Mouse (Mus musculus) stomach, postnatal 0 days (tissue): ENCODE measurements at regions not wholly inside any gene's neighbourhood (a gene's known extent, or its start where the extent isn't known, plus 50 kb on each side); places are given as distances from the start of the nearest gene placed in this dataset.

Source experiments
- ATAC-seq: fragments of 200-750 bp; cut with Nextera tagmentation; 2 replicates; pipeline ENCODE4 v1.8.0; 2017; ENCODE audit not compliant: low FRiP score, low TSS enrichment
- DNase-seq: peaks from one replicate; pipeline ENCODE4 v3.0.0-alpha.2; 2016; ENCODE audit warnings: low spot score
- H3K27ac ChIP-seq: fragments of 300-500 bp; sonication (generic); replicated peaks from 2 replicates; pipeline ENCODE4 v1.5.1; 2014; ENCODE audit warnings: mild to moderate bottlenecking, control low read depth
- H3K27me3 ChIP-seq: fragments of 300-500 bp; sonication (generic); 2 replicates; pipeline ENCODE4 v1.6.1; 2014; ENCODE audit warnings: low read length; ENCODE audit not compliant: control insufficient read depth, insufficient read depth
- H3K36me3 ChIP-seq: fragments of 300-500 bp; sonication (generic); 2 replicates; pipeline ENCODE4 v1.6.1; 2014; ENCODE audit warnings: low read length, mixed read lengths; ENCODE audit not compliant: control insufficient read depth, insufficient read depth
- H3K4me1 ChIP-seq: fragments of 300-500 bp; sonication (generic); replicated peaks from 2 replicates; pipeline ENCODE4 v1.6.1; 2014; ENCODE audit warnings: antibody characterized with exemption; ENCODE audit not compliant: control insufficient read depth, insufficient read depth
- H3K4me2 ChIP-seq: fragments of 300-500 bp; sonication (generic); replicated peaks from 2 replicates; pipeline ENCODE4 v1.6.1; 2014; ENCODE audit warnings: low read depth, mild to moderate bottlenecking, control low read depth, moderate library complexity
- H3K4me3 ChIP-seq: fragments of 300-500 bp; sonication (generic); 2 replicates; pipeline ENCODE4 v1.5.1; 2014; ENCODE audit warnings: low read depth, low read length, control low read depth
- H3K9ac ChIP-seq: fragments of 300-500 bp; sonication (generic); 2 replicates; pipeline ENCODE4 v1.6.1; 2014; ENCODE audit warnings: mild to moderate bottlenecking, low read length, control low read depth, mixed read lengths
- H3K9me3 ChIP-seq: fragments of 300-500 bp; sonication (generic); 2 replicates; pipeline ENCODE4 v1.6.1; 2016; ENCODE audit warnings: low read length; ENCODE audit not compliant: control insufficient read depth
- CTCF ChIP-seq: IDR thresholded peaks from 2 replicates; pipeline ENCODE4 v1.5.1; 2016; ENCODE audit warnings: antibody characterized with exemption, low read depth, mild to moderate bottlenecking, moderate library complexity
- EP300 ChIP-seq: optimal IDR thresholded peaks from 2 replicates; pipeline ENCODE3; 2016; ENCODE audit warnings: antibody characterized with exemption
- WGBS: fragments of 180-500 bp; shearing (Covaris S2); extraction: QIAGEN DNeasy Blood & Tissue Kit; methylation state at CpG from one replicate; pipeline ENCODE4 v1.1.7; 2014; 5-methylcytosine and 5-hydroxymethylcytosine counted together

DNA sequence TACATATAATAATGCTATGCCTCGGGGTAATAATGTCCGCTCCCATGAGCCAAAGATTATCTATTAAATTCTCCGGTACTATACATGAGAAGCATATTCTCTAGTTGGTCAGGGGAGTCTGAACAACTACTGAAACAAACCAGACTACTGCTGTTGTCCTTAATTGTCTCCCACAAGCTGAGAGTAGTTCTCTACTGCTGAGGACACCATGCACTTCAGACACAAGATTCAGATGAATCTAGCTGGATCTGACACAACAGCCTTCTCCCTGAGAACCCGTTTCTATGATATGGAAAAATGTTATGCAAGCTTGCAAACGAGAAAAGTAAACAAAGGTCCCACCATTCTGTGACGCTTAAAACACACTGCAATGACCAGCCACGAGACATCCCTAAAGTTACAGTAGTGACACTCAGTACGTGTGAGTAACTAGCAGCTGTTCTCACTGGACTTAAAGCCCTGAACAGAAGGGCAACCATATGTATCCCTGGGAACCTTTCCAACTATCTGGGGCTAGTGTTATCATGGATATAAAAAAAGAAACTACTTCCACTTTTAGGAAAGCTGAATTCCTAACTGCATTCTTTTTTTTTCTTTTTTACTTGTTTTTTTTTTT is 411.1 kb downstream of the Tfec start:
- H3K4me1 ChIP-seq: no peaks in the 10 kb centered on the region
- no peak for ATAC-seq
- no peak overlapping the region for H3K4me3 ChIP-seq
- WGBS: 43% methylated on average over 8 of the region's 8 CpGs
- no peaks in the 10 kb centered on the region for H3K27me3 ChIP-seq
- DNase-seq: no peak
- H3K36me3 ChIP-seq: no peaks in the 10 kb centered on the region
- H3K4me2 ChIP-seq: no peak overlapping the region
- TF ChIP-seq CTCF: no peak
- TF ChIP-seq EP300: no peak
- H3K9me3 ChIP-seq: no peaks in the 10 kb centered on the region
- H3K9ac ChIP-seq: no peak overlapping the region
- no peak overlapping the region for H3K27ac ChIP-seq

DNA sequence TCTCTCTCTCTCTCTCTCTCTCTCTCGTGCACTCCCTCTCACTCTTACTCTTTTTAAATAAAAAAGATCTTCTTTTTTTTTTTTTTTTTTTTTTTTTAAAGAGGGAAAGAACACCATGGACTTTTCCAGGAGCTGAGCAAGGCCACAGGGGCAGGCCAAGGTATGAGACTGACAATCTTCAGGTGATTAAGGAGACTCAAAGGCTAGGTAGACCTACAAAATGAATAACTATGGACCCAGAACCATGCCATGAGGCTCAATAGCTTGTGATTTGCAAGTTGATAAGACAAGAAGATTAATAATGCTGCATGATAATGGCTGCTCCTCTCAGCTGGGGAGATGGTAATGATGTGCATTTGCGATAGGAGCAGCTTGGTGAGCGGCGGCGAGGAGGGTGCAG is 414.9 kb downstream of the Tfec start:
- H3K9me3 ChIP-seq: no peaks in the 10 kb centered on the region
- H3K27ac ChIP-seq: no peak overlapping the region
- no peak overlapping the region for H3K9ac ChIP-seq
- H3K4me2 ChIP-seq: no peak overlapping the region
- H3K27me3 ChIP-seq: no peaks in the 10 kb centered on the region
- no peak overlapping the region for H3K4me3 ChIP-seq
- H3K36me3 ChIP-seq: no peaks in the 10 kb centered on the region
- H3K4me1 ChIP-seq: no peaks in the 10 kb centered on the region
- TF ChIP-seq CTCF: no peak
- no peak for TF ChIP-seq EP300
- WGBS: 84% methylated on average over 5 of the region's 5 CpGs
- ATAC-seq (no peak), DNase-seq (no peak)

DNA sequence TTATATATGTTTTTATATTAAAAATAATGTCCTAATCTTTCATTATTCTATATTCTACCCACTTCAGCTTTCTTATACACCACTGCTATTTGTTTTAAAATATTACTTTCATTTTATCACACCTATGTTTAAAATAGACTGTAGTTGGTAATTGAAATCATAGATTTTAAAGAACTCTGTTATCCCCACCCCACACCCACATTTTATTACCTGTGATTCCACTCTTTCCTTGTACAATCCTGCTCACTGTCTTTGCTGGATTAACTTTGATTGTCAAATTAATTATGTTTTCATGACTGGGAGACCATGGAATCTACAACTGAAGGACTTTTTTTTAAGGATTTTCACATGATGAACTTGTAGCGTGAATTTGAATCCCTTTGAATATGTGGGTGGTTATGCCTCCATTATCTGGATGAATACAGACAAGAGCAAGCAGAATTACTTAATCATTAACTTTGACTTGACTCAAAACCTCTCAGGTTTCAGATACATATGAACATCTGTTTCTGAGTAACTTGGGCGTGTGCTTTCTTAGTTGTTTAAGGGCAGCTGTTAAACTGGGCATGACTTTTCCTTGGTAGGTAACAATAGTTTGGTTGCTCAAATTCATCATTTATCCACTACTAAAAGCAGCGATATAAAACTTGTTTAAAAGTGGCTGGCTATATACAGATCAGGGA is 429.4 kb downstream of the Tfec start:
- Histone ChIP-seq H3K27ac (no peak overlapping the region), H3K9me3 (no peaks in the 10 kb centered on the region), H3K27me3 (no peaks in the 10 kb centered on the region), H3K4me2 (no peak overlapping the region), H3K4me3 (no peak overlapping the region), H3K4me1 (no peaks in the 10 kb centered on the region), H3K9ac (no peak overlapping the region), H3K36me3 (no peaks in the 10 kb centered on the region)
- ATAC-seq (no peak), DNase-seq (no peak)
- TF ChIP-seq EP300 (no peak), CTCF (no peak)
- WGBS: 54% methylated on average over 3 of the region's 3 CpGs

DNA sequence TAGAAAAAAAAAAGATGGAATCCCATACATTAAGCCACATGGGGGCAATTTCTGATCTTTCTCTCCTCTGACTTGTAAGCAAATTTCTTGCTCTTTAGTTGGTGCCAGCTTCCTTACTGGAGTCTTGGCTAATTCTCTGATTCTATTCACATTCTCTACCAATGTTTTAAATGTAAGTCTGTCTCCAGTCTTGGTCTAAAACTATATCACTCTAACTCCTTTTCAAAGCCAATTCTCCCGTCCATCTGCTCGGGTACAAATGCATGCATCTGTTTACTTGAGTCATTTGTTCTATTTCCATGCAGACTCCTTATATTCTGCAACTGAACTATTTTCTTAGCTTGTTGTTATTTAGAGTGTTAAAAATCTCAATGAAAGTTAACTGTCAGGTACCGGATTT is 440.0 kb downstream of the Tfec start:
- WGBS: 81% methylated on average over 3 of the region's 3 CpGs
- no peaks in the 10 kb centered on the region for H3K4me1 ChIP-seq

More for the DNA sequence above, 440.0 kb downstream of the Tfec start:
- no peaks in the 10 kb centered on the region for H3K9me3 ChIP-seq
- no peak overlapping the region for H3K4me2 ChIP-seq
- no peaks in the 10 kb centered on the region for H3K36me3 ChIP-seq
- H3K27me3 ChIP-seq: no peaks in the 10 kb centered on the region
- TF ChIP-seq EP300: no peak
- TF ChIP-seq CTCF: no peak
- no peak overlapping the region for H3K9ac ChIP-seq
- no peak overlapping the region for H3K4me3 ChIP-seq
- no peak overlapping the region for H3K27ac ChIP-seq
- no peak for DNase-seq
- ATAC-seq: no peak
